Mouse (Mus musculus) lung, postnatal 0 days (tissue): ENCODE data around the gene Naa40.

Source experiments
- CTCF ChIP-seq: IDR thresholded peaks from 2 replicates; pipeline ENCODE4 v1.5.1; 2016; ENCODE audit warnings: antibody characterized with exemption, mild to moderate bottlenecking
- EP300 ChIP-seq: IDR thresholded peaks from 2 replicates; pipeline ENCODE4 v1.6.1; 2016; ENCODE audit warnings: antibody characterized with exemption, mild to moderate bottlenecking, control low read depth

DNA sequence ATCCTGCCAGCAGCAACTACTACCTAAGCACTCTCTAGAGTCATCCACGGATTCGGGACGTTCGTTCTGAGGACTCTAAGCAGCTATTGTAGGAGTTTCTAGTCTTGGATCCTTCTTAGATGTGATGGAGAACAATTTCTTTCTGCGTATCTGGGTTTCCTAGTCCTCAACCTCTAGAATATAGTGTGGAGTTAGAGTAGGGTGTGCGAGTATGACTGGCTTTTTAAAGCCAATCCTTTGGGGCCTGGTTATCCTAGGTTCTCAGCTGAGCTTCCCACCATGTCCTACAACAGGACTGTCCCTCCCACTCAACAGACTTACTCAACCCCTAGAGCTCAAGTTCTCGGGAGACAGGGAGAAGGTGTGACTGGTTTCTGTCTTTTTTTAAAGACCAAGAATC, 35.7 kb downstream of the Naa40 start:
- TF ChIP-seq CTCF (no peak), EP300 (no peak)
